Mouse (Mus musculus) c-Kit-negative CD71-positive TER-119-positive erythroid progenitor cells, embryonic 14.5 days (primary cell): Measurements from ENCODE around the gene Cbfb.
"Not testable (repeated sequence)": the region's sequence is repeated elsewhere in the genome, so short reads cannot be mapped to it uniquely, and the experiment has no call there.

Experiments used
- DNase-seq: peaks from one replicate; pipeline ENCODE4 v3.0.0-alpha.2; 2013; ENCODE audit warnings: low read depth, low spot score

Gene Cbfb

GRCm38 (mm10) chr8:105170381-105171115, at the start of gene Cbfb:
Gene Cbfb, plus strand, starts transcription at chr8:105170674.
- DNase-seq, result no peak

- DNase-seq, result no peak
Measured at GRCm38 (mm10) chr8:105129864-105130263, 40.6 kb upstream of the Cbfb start.

GRCm38 (mm10) chr8:105131509-105131908, 39.0 kb upstream of the Cbfb start, which contains the start of gene Ces4a:
Gene Ces4a, plus strand, starts transcription at chr8:105131800.
- DNase-seq, result no peak

GRCm38 (mm10) chr8:105138423-105138822, 32.1 kb upstream of the Cbfb start:
- DNase-seq, result no peak

- no peak for DNase-seq
Measured at GRCm38 (mm10) chr8:105142395-105142794, 28.1 kb upstream of the Cbfb start.

GRCm38 (mm10) chr8:105151654-105152053, 18.8 kb upstream of the Cbfb start:
- DNase-seq, result no peak

GRCm38 (mm10) chr8:105152623-105153398, 17.7 kb upstream of the Cbfb start:
- no peak for DNase-seq

GRCm38 (mm10) chr8:105154316-105154715, 16.2 kb upstream of the Cbfb start:
- DNase-seq, result no peak

GRCm38 (mm10) chr8:105155091-105155745, 15.3 kb upstream of the Cbfb start:
- DNase-seq, result no peak

- DNase-seq, result no peak
Measured at GRCm38 (mm10) chr8:105157555-105157954, 12.9 kb upstream of the Cbfb start.

GRCm38 (mm10) chr8:105158084-105158483, 12.4 kb upstream of the Cbfb start:
- DNase-seq, result no peak

- DNase-seq, result no peak
Measured at GRCm38 (mm10) chr8:105161121-105161652, 9.3 kb upstream of the Cbfb start.

- DNase-seq, result no peak
Measured at GRCm38 (mm10) chr8:105164272-105164902, 6.1 kb upstream of the Cbfb start.

- DNase-seq, result no peak
Measured at GRCm38 (mm10) chr8:105165191-105165590, 5.3 kb upstream of the Cbfb start.

GRCm38 (mm10) chr8:105167116-105167515, 3.4 kb upstream of the Cbfb start:
- no peak for DNase-seq

GRCm38 (mm10) chr8:105169582-105169981, 892 bp upstream of the Cbfb start:
- DNase-seq, result no peak

- no peak for DNase-seq
Measured at GRCm38 (mm10) chr8:105170041-105170380, 463 bp upstream of the Cbfb start.

- no peak for DNase-seq
Measured at GRCm38 (mm10) chr8:105171116-105172002, 885 bp downstream of the Cbfb start.

GRCm38 (mm10) chr8:105172003-105172362, 1.5 kb downstream of the Cbfb start:
- no peak for DNase-seq

- DNase-seq, result not testable (repeated sequence)
Measured at GRCm38 (mm10) chr8:105175287-105175686, 4.8 kb downstream of the Cbfb start.
